Mouse (Mus musculus) liver, embryonic 12.5 days (tissue): ENCODE measurements around the gene Npc1l1. TPM values are rescaled to one million over a fixed set of nuclear protein-coding genes. Genes with fewer than 3 reads are reported as not detected.

Experiments used
- ATAC-seq: fragments of 200-750 bp; cut with Nextera tagmentation; 2 replicates; pipeline ENCODE4 v1.8.0; 2017; ENCODE audit warnings: moderate number of reproducible peaks, mild to moderate bottlenecking, moderate library complexity
- H3K27ac ChIP-seq: fragments of 300-500 bp; sonication (generic); 2 replicates; pipeline ENCODE4 v1.5.1; 2016; ENCODE audit warnings: mild to moderate bottlenecking
- H3K27me3 ChIP-seq: fragments of 300-500 bp; sonication (generic); replicated peaks from 2 replicates; pipeline ENCODE4 v1.6.1; 2016; ENCODE audit warnings: mild to moderate bottlenecking, moderate library complexity
- H3K36me3 ChIP-seq: fragments of 300-500 bp; sonication (generic); 2 replicates; pipeline ENCODE4 v1.6.1; 2016; ENCODE audit warnings: mild to moderate bottlenecking, moderate library complexity
- H3K4me1 ChIP-seq: fragments of 300-500 bp; sonication (generic); 2 replicates; pipeline ENCODE4 v1.6.1; 2016
- H3K4me2 ChIP-seq: fragments of 300-500 bp; sonication (generic); 2 replicates; pipeline ENCODE4 v1.6.1; 2016; ENCODE audit warnings: mild to moderate bottlenecking, moderate library complexity
- H3K4me3 ChIP-seq: fragments of 300-500 bp; sonication (generic); 2 replicates; pipeline ENCODE4 v1.5.1; 2016; ENCODE audit warnings: mild to moderate bottlenecking, moderate library complexity
- H3K9ac ChIP-seq: fragments of 300-500 bp; sonication (generic); 2 replicates; pipeline ENCODE4 v1.6.1; 2016; ENCODE audit warnings: mild to moderate bottlenecking, moderate library complexity
- H3K9me3 ChIP-seq: fragments of 300-500 bp; sonication (generic); replicated peaks from 2 replicates; pipeline ENCODE4 v1.6.1; 2016; ENCODE audit warnings: mild to moderate bottlenecking, moderate library complexity
- WGBS: fragments of 180-500 bp; shearing (Covaris S2); methylation state at CpG from one replicate; pipeline ENCODE4 v1.1.7; 2016; ENCODE audit not compliant: insufficient replicate concordance; 5-methylcytosine and 5-hydroxymethylcytosine counted together
- polyA plus RNA-seq: library from polyadenylated mRNA; unstranded; fragments of >200 nt; fragmentation: Nextera tagmentation; extraction: Ambion mirVana; gene quantifications from 2 replicates; pipeline ENCODE4 v1.2.1, GENCODE M21; 2016

Npc1l1 gene
- polyA plus RNA-seq, 1 experiment from 2014 or later, result 0.21 TPM

- WGBS, result 0% methylated on average over 39 of the region's 39 CpGs
- Histone ChIP-seq H3K4me3 (peak within 1 kb of the TSS; percentile 93), H3K36me3 (peaks cover 4% of the 10 kb centered on the region; the same call in 1 of the 2 replicates), H3K9me3 (no peaks in the 10 kb centered on the region), H3K4me1 (peaks cover 33% of the 10 kb centered on the region), H3K9ac (peak within 1 kb of the TSS; percentile 92), H3K27ac (peak within 1 kb of the TSS; percentile 80), H3K27me3 (peaks cover 5% of the 10 kb centered on the region), H3K4me2 (peak within 1 kb of the TSS; percentile 97)
- ATAC-seq, result peak; percentile 95
These were observed 29.8 kb downstream of the Npc1l1 start, which contains the start of gene Nudcd3 for GRCm38 (mm10) chr11:6200087-6200569. TSS of gene Nudcd3 (minus strand) at chr11:6200415.

GRCm38 (mm10) chr11:6199410-6200086 lies 30.4 kb downstream of the Npc1l1 start, which contains the start of gene A730071L15Rik:
TSS of gene A730071L15Rik (plus strand) at chr11:6200029.
- peaks cover 4% of the 10 kb centered on the region; the same call in 1 of the 2 replicates for H3K36me3 ChIP-seq
- peak; percentile 71 for ATAC-seq

GRCm38 (mm10) chr11:6198449-6198848 lies 31.5 kb downstream of the Npc1l1 start:
- ATAC-seq, result no peak
- peak overlapping the region; percentile 93 for H3K4me3 ChIP-seq
- peak overlapping the region; percentile 92 for H3K9ac ChIP-seq
- no peak overlapping the region for H3K27ac ChIP-seq
- H3K4me2 ChIP-seq, result peak overlapping the region; percentile 97
- peaks cover 11% of the 10 kb centered on the region; the same call in 1 of the 2 replicates for H3K36me3 ChIP-seq
- no peaks in the 10 kb centered on the region for H3K9me3 ChIP-seq
- H3K27me3 ChIP-seq, result 0 out of 2 replicates have a peak, but pooled peaks cover under 1% of the 10 kb centered on the region
- peaks cover 39% of the 10 kb centered on the region for H3K4me1 ChIP-seq
- 62% methylated on average over 4 of the region's 4 CpGs for whole genome bisulfite sequencing

More at GRCm38 (mm10) chr11:6199410-6200086, 30.4 kb downstream of the Npc1l1 start, which contains the start of gene A730071L15Rik:
- Histone ChIP-seq H3K27me3 (peaks cover 5% of the 10 kb centered on the region), H3K9ac (peak within 1 kb of the TSS; percentile 92), H3K4me2 (peak within 1 kb of the TSS; percentile 97), H3K27ac (peak within 1 kb of the TSS; percentile 80), H3K4me1 (peaks cover 37% of the 10 kb centered on the region), H3K9me3 (no peaks in the 10 kb centered on the region), H3K4me3 (peak within 1 kb of the TSS; percentile 93)
- WGBS, result 1% methylated on average over 35 of the region's 35 CpGs

DNA sequence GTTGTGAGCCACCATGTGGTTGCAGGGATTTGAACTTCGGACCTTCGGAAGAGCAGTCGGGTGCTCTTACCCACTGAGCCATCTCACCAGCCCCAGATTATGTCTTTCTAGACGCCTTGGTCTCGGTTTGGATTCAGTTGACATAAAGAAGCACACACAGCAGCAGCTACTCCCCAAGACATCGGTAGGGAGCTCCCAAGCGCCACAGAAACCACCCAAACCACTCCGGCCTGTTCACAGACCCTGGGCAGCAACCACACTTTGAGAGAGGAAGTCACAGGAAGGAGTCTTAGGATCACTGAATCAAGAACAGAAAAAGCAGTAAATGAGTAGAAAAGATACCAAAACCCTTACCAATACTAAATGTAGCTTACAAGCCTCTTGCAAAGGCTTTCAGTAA lies 33.2 kb downstream of the Npc1l1 start:
- no peaks in the 10 kb centered on the region for H3K9me3 ChIP-seq
- 70% methylated on average over 8 of the region's 8 CpGs for WGBS
- no peaks in the 10 kb centered on the region for H3K27me3 ChIP-seq
- no peak overlapping the region for H3K27ac ChIP-seq
- no peak for ATAC-seq
- H3K4me1 ChIP-seq, result peaks cover 39% of the 10 kb centered on the region
- H3K36me3 ChIP-seq, result peaks cover 26% of the 10 kb centered on the region
- H3K9ac ChIP-seq, result no peak overlapping the region
- no peak overlapping the region for H3K4me2 ChIP-seq
- H3K4me3 ChIP-seq, result no peak overlapping the region

DNA sequence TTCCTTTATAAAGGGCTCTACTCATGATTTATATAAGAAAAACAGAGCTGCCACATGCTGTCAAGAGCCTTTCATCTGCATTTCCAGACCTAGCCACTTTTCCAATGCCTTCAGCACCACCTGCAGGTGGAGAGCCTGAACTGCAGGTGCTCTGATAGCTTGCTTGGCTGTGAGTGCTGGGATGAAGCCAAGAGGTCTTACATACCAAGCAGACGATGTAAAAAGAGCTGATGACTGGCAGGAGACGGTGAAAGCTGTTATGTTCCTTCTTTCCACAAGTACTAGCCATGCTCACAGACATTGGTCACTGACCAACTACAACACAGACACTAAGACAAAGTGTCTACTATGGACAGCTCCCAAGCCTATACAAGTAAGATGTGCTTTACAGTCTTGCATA lies 42.1 kb downstream of the Npc1l1 start:
- H3K4me1 ChIP-seq, result peaks cover 30% of the 10 kb centered on the region
- H3K9me3 ChIP-seq, result no peaks in the 10 kb centered on the region
- no peak overlapping the region for H3K4me3 ChIP-seq
- no peak overlapping the region for H3K9ac ChIP-seq
- no peak for ATAC-seq
- peaks cover 52% of the 10 kb centered on the region for H3K36me3 ChIP-seq
- no peak overlapping the region for H3K4me2 ChIP-seq
- no peaks in the 10 kb centered on the region for H3K27me3 ChIP-seq
- 15% methylated on average over 2 of the region's 2 CpGs for WGBS
- H3K27ac ChIP-seq, result no peak overlapping the region

DNA sequence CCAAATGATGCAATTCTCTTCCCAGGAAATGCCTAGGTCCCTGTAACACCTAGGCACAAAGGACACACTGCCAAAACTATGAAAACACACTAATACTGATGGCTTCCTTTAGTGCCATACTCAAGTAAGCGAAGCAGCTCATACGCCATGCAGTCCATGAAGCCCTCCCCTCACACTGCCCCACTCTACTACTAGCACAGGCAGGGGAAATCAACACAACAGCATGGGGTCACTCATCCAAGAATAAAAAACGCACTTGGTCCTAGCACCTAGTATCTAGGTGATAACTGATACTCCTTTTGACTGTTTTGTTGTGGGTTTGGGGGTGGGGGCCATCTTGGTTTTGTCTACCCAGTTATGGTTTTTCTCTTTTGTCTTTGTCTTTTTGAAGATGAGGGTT lies 42.5 kb downstream of the Npc1l1 start:
- no peak overlapping the region for H3K9ac ChIP-seq
- no peak for ATAC-seq
- no peak overlapping the region for H3K27ac ChIP-seq
- H3K27me3 ChIP-seq, result no peaks in the 10 kb centered on the region
- WGBS, result 81% methylated on average over 3 of the region's 3 CpGs
- no peak overlapping the region for H3K4me2 ChIP-seq
- no peak overlapping the region for H3K4me3 ChIP-seq
- H3K36me3 ChIP-seq, result peaks cover 47% of the 10 kb centered on the region
- no peaks in the 10 kb centered on the region for H3K9me3 ChIP-seq
- peaks cover 30% of the 10 kb centered on the region for H3K4me1 ChIP-seq

- Histone ChIP-seq H3K27me3 (no peaks in the 10 kb centered on the region), H3K4me2 (peak overlapping the region; percentile 42), H3K9me3 (no peaks in the 10 kb centered on the region), H3K4me3 (no peak overlapping the region), H3K9ac (no peak overlapping the region), H3K36me3 (peaks cover 29% of the 10 kb centered on the region), H3K27ac (peak overlapping the region; percentile 73), H3K4me1 (peaks cover 48% of the 10 kb centered on the region)
- 36% methylated on average over 11 of the region's 11 CpGs for WGBS
- peak; percentile 77 for ATAC-seq
These were observed 45.6 kb downstream of the Npc1l1 start for GRCm38 (mm10) chr11:6184202-6184935.

DNA sequence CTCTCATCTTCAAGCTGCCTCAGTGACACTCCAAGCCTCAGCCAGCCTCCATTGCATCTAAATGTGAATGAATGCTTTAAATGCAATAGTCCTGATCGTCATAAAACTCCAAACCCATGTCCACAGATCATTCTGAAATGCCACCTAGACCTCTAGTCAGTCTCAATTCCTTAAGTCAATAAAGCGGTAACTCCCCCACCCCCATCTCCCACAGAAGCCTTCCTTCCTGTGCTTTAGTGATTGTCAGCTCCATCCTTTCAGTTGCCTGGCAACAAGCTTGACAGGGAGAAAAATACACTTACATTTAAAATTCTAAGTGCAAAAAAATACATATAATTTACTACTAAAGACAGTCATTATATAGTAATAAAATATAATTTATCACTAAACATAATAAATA lies 46.7 kb downstream of the Npc1l1 start:
- Histone ChIP-seq H3K36me3 (peaks cover 20% of the 10 kb centered on the region), H3K4me3 (no peak overlapping the region), H3K27ac (no peak overlapping the region), H3K9ac (no peak overlapping the region), H3K27me3 (no peaks in the 10 kb centered on the region), H3K9me3 (no peaks in the 10 kb centered on the region), H3K4me1 (peaks cover 59% of the 10 kb centered on the region), H3K4me2 (no peak overlapping the region)
- 68% methylated on average over 2 of the region's 2 CpGs for WGBS
- no peak for ATAC-seq

- WGBS, result 68% methylated on average over 6 of the region's 6 CpGs
- Histone ChIP-seq H3K9me3 (no peaks in the 10 kb centered on the region), H3K9ac (no peak overlapping the region), H3K27ac (no peak overlapping the region), H3K4me1 (peaks cover 57% of the 10 kb centered on the region), H3K4me3 (no peak overlapping the region), H3K4me2 (no peak overlapping the region), H3K36me3 (0 out of 2 replicates have a peak, but pooled peaks cover 4% of the 10 kb centered on the region), H3K27me3 (no peaks in the 10 kb centered on the region)
- no peak for ATAC-seq
These were observed 49.0 kb downstream of the Npc1l1 start for GRCm38 (mm10) chr11:6180811-6181399.

DNA sequence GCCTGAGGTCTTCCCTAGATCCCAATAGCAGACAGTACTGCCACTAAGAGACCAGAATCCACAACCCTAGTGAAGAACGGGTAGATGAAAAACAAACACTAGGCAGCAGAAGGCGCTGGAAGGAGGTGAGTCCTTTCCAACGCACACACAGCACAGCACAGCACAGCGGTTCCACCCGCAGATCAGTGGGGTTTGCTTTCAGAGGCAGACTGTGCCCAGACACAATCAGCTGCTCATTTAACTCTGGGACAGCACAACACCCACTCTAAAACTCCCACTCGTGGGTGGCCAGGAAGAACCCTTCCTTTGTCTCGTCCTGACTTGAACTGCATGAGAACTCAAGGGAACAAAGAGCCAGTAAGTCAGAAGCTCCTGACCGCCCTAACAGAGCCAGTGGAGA lies 50.7 kb downstream of the Npc1l1 start:
- peak overlapping the region; percentile 51 for H3K27ac ChIP-seq
- 0 out of 2 replicates have a peak, but pooled peaks cover 4% of the 10 kb centered on the region for H3K36me3 ChIP-seq
- peaks cover 56% of the 10 kb centered on the region for H3K4me1 ChIP-seq
- H3K27me3 ChIP-seq, result no peaks in the 10 kb centered on the region
- H3K9me3 ChIP-seq, result no peaks in the 10 kb centered on the region
- no peak overlapping the region for H3K4me3 ChIP-seq
- H3K4me2 ChIP-seq, result peak overlapping the region; percentile 8; the same call in 1 of the 2 replicates
- WGBS, result 21% methylated on average over 8 of the region's 8 CpGs
- ATAC-seq, result no peak
- H3K9ac ChIP-seq, result peak overlapping the region; percentile 39; the same call in 1 of the 2 replicates

- Histone ChIP-seq H3K9ac (peak overlapping the region; percentile 39; the same call in 1 of the 2 replicates), H3K36me3 (0 out of 2 replicates have a peak, but pooled peaks cover 4% of the 10 kb centered on the region), H3K4me1 (peaks cover 52% of the 10 kb centered on the region), H3K27me3 (no peaks in the 10 kb centered on the region), H3K9me3 (no peaks in the 10 kb centered on the region), H3K27ac (peak overlapping the region; percentile 51), H3K4me2 (peak overlapping the region; percentile 8; the same call in 1 of the 2 replicates), H3K4me3 (no peak overlapping the region)
- ATAC-seq, result no peak
- WGBS, result 17% methylated on average over 2 of the region's 2 CpGs
These were observed 51.2 kb downstream of the Npc1l1 start for GRCm38 (mm10) chr11:6178673-6179166.
